Mouse (Mus musculus): ENCODE results near the gene Mettl7a2. TPM values are rescaled to one million over a fixed set of nuclear protein-coding genes. Genes with fewer than 3 reads are reported as not detected.
A peak's percentile ranks its signal among the peaks of the same experiment; 100 is the strongest.
"Not testable (repeated sequence)": the region's sequence is repeated elsewhere in the genome, so short reads cannot be mapped to it uniquely, and the experiment has no call there.

The Mettl7a2 gene
- polyA plus RNA-seq (2012; rRNA removed) = not detected in 2 replicates

- no peak for DNase-seq (ENCODE audit: extremely low spot score in 1 of 2, low spot score in 1 of 2)
Measured at GRCm38 (mm10) chr15:100352711-100353250, at the start of gene Mettl7a2, which contains the start of gene Methig1. Gene Mettl7a2, plus strand, starts transcription at chr15:100353200. Gene Methig1, plus strand, starts transcription at chr15:100353149.

- no peak for DNase-seq (ENCODE audit: extremely low spot score in 1 of 2, low spot score in 1 of 2)
Measured at GRCm38 (mm10) chr15:100303428-100304018, 49.5 kb upstream of the Mettl7a2 start.

GRCm38 (mm10) chr15:100304019-100304991 is 48.7 kb upstream of the Mettl7a2 start, which contains the start of gene Mettl7a1:
Gene Mettl7a1, plus strand, starts transcription at chr15:100304140.
- DNase-seq (ENCODE audit: extremely low spot score in 1 of 2, low spot score in 1 of 2) = peak; percentile 63 to 86

GRCm38 (mm10) chr15:100306201-100306600 is 46.8 kb upstream of the Mettl7a2 start:
- DNase-seq (ENCODE audit: extremely low spot score in 1 of 2, low spot score in 1 of 2) = no peak

GRCm38 (mm10) chr15:100307438-100308096 is 45.4 kb upstream of the Mettl7a2 start:
- DNase-seq (ENCODE audit: extremely low spot score in 1 of 2, low spot score in 1 of 2) = not testable (repeated sequence)

DNA sequence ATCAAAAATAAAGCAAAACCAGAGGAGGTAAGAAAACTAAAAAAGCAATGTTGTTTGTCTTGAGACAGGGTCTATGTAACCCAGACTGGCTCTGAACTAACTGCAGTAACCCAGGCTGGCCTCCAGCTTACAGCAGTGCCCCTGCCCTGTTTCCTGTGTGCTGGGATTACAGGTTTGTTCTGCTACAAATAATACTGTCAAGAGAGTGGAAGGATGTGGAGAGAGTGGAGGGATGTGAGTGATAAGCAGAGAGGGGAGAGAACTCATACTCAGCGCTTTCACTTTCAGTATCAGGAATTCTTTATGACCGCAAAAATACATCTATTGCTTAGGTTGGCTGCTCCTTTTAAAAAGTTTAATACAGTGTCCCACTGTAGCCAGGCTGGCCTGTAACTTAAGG is 40.7 kb upstream of the Mettl7a2 start:
- DNase-seq (ENCODE audit: extremely low spot score in 1 of 2, low spot score in 1 of 2) = no peak

DNA sequence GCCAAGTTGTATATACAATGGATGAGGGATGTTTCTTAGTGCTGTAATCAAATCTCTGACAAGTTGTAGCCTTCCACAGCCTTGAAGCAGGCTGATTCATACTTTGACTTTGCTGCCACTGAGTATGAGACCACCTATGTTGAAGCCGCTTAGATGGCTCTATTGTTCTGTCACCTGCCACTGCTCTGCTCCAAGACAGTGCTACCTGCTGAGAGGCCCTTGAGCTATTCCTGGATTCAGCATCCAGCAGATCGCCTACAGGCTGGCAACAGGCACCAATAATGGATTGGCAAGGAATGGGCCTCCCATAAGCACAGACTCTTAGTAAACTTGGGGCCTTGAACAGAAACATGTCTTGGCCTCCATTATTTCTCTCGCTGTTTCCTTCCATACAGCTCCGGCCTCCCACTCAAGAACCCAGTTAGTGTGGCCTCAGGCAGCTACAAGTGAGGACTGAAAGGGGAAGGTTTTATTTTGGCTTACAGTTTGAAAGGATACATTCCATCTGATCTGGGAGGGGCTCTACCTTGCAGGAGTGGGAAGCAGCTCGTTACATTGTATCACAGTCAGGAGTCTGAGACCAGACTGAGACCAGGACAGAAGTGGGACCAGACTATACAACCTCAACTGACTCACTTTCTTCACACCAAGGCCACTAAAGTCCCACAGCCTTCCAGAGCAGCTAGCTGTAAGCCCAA is 38.4 kb upstream of the Mettl7a2 start:
- no peak for DNase-seq (ENCODE audit: extremely low spot score in 1 of 2, low spot score in 1 of 2)

DNA sequence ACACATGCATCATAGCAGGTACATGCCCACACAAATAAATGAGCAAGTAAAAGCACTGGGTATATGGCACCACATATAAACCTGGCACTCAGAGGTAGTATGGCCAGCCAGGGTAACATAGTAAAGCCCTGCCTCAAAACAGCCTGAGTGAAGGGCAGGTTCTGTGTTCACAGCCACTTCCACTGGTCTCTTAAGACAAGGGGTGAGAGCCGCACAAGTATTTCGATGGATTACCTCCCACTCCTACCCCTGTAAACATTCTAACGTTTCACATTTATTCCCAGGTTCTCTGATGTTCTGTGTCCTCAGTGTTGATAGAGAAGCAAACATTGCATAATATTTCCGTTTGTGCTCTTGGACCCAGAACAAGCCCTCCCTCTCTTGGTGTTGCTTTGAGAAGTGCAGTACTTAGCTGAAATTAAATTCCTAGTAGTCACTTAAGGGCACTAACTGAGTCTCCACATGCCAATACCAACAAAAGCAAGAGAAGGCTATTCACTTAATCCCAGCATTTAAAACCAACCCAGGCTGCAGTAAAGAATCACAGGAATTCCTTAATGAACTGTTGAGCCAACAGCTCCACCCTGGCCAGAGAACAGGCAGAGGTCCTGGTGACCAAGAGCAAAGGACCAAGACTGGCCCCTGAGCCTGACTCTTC is 34.9 kb upstream of the Mettl7a2 start:
- DNase-seq (ENCODE audit: extremely low spot score in 1 of 2, low spot score in 1 of 2) = not testable (repeated sequence)

GRCm38 (mm10) chr15:100319884-100320283 is 33.1 kb upstream of the Mettl7a2 start:
- no peak for DNase-seq (ENCODE audit: extremely low spot score in 1 of 2, low spot score in 1 of 2)

DNA sequence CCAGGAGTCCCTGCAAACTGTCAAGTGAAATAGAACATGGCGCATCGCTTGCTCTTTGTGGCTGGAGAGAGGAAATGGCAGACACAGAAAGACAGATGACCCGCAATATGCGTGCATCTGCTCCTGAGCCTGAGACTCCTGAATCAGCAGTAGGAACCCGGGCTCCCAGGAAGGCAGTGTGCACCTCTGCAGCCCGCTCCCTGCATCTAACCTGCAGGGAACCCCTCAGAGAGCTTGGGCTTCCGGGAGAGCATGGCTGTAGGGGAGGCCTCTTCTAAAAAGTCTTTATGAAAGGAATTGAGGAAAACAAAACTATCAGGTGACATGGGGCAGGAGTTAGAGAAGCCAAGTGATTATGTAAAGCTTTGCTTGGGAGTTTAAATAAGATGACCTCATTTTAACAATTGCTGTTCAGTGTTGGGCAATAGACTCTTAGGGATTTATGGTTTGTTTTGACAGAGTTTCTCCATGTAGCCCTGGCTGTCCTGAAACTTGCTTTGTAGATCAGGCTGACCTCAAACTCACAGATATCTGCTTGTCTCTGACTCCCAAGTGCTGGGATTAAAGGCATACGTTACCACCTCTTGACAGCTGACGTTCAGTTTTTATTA is 32.6 kb upstream of the Mettl7a2 start:
- no peak for DNase-seq (ENCODE audit: extremely low spot score in 1 of 2, low spot score in 1 of 2)

DNA sequence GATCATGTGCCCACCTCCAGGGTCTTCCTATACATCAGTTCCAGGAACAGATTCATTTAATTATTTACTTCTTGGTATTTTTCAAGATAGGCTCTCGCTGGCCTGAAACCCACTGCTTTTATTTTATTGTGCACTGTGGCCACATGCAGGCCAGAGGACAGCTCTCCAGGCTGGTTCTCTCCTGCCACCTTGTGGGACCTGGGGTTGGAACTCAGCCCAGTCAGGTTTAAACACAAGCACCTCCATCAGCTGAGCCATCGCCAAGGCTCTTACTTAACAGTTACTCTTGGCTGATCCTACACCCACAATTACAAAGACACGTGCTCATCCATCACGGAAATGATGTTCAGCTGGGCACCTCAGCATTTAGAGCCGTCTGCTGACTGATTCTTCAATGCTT is 31.9 kb upstream of the Mettl7a2 start:
- no peak for DNase-seq (ENCODE audit: extremely low spot score in 1 of 2, low spot score in 1 of 2)

DNA sequence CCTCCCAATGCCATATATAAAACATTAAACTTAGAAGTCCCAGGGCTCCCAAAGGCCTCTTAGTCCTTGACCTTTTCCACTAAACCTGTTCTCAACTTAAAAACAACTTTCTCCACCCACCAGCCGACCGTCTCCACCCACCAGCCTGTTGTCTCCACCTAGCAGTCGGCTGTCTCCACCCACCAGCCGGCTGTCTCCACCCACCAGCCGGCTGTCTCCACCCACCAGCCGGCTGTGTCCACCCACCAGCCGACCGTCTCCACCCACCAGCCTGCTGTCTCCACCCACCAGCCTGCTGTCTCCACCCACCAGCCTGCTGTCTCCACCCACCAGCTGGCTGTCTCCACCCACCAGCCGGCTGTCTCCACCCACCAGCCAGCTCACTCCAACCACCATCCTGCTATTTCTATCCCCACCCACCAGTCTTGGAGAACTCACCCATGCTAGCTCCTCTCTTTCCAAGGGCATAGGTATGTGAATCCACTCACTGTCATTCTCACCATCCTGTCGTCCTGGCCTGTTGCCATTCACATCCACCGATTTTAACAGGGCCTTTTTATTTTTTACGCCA is 28.9 kb upstream of the Mettl7a2 start:
- DNase-seq (ENCODE audit: extremely low spot score in 1 of 2, low spot score in 1 of 2) = peak in 1 of 2 experiments; percentile 41

GRCm38 (mm10) chr15:100325235-100325634 is 27.8 kb upstream of the Mettl7a2 start:
- DNase-seq (ENCODE audit: extremely low spot score in 1 of 2, low spot score in 1 of 2) = no peak

- not testable (repeated sequence) for DNase-seq (ENCODE audit: extremely low spot score in 1 of 2, low spot score in 1 of 2)
Measured at GRCm38 (mm10) chr15:100328089-100328488, 24.9 kb upstream of the Mettl7a2 start.

DNA sequence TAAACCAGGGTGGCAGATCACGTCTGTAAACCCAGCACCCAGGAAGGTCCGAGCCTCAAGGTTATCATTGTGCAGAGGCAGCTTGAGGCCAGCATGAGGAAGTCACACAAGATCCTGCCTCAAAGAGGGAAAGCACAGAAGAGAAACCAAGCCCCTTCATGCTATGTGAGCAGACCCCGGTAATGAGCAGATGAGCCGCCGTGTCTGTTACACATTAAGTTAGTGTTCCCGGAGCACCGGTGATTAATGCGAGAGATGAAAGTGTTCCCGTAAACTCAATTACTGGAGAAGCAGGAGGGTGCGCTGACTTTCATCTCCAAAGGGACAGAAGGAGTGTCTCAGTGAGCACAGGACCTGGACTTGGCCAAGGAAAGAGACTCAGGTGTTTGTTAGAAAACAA is 23.7 kb upstream of the Mettl7a2 start:
- not testable (repeated sequence) for DNase-seq (ENCODE audit: extremely low spot score in 1 of 2, low spot score in 1 of 2)

- no peak for DNase-seq (ENCODE audit: extremely low spot score in 1 of 2, low spot score in 1 of 2)
Measured at GRCm38 (mm10) chr15:100330739-100331138, 22.3 kb upstream of the Mettl7a2 start.

DNA sequence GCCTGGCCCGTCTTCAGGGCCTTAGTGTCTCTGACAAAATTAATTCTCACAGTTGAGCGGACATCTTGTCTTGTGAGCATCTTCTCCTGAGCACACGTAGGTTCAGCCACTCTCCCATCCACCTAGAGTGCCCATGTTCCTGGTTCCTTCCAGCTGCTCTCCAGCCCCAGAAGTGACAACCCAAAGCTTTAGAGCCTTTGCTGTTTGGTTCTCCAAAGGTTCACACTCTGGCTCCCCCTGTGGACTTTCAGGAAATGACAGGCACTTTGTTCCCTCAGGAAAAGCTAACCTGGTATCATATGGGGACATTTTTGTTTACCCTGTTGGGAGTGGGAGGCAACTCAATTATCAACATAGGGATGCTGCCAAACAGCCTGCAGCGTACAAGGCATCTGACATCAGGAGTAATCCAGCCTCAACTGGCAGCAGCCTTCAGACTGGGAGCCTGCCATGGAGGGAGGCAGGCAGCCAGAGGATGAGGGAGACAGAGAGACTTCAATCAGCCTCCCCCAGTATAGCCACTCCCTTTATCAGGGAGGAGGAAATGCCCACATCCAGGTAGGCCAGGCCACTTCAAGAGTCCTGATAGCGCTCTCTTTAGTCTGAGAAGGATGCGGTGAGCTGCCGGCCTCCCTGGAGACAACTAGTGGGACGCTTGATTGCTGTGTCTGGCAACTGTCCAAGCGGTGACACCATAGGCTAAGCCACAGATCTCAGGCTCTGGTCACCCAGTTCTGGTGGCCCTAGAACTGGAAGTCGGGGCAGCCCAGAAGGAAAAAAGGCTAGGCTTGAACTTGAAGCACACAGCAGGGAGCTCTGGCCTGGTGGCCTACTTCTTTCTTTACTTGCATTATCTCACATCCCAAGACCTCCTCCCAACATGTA is 20.7 kb upstream of the Mettl7a2 start:
- not testable (repeated sequence) for DNase-seq (ENCODE audit: extremely low spot score in 1 of 2, low spot score in 1 of 2)

DNA sequence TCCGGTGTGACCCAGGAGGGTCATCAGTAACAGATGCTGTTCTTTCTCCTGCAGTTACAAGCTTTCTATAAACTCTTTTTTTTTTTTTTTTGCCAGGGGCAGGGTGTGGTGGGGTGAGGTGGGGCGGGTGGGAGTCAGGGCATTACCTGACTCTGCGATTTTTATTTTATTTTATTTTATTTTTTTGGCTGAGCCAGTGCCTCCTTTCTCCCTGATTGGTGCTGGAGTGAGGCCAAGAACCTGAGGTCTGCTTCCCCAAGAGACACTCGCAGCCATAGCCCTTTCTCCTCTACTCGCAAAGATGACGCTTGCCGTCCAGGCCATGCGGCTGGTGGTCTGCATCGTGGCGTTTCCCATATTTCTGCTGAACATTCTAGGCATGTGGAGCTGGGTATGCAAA is 18.4 kb upstream of the Mettl7a2 start, which contains the start of gene Mettl7a3:
Mettl7a3 (plus strand) TSS at position 301 of the 400 bp plus-strand sequence.
- no peak for DNase-seq (ENCODE audit: extremely low spot score in 1 of 2, low spot score in 1 of 2)

Measured in frontal cortex, adult 2 months (tissue).